9 mouse cellular contexts compared by ENCODE assay signal in the genomic region with DNA sequence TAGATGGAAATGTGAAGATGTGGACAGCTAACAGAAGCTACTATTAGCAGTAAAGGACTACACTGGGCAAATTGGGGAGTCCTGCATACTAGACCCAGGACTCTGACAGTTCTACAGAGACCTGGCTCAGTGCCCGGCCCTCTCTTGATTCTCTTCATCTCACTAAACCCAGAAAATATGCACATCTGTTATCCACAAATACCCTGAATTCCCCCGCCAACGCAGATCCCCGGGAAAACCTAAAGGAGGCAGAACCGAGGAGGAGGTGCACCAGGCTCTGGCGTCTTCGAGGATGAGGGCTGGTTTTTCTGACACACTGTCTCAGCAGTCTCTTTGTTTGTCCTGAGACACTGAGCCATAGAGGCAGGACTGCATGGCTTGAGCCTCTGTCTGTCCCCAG. TPM values are rescaled to one million over a fixed set of nuclear protein-coding genes. Genes with fewer than 3 reads are reported as not detected.
DNase-seq lines count a peak whose midpoint lies in the region; TF ChIP-seq lines count a peak whose summit lies in the region.
"Had no signal": no experiment of that assay in that cellular context is flagged by ENCODE, and none has a peak within 500 bp of the region (broad histone marks: within the 10 kb centered on the region; RNA-seq: fewer than 3 reads in every experiment).

No protein-coding gene starts in this region.

- no peak for TF ChIP-seq POLR2A in olfactory bulb, adult 2 months (IDR thresholded peaks at IDR 0.05; ENCODE audit: insufficient read depth, low read depth, low read length)

- TF ChIP-seq CTCF in olfactory bulb, adult 2 months (IDR thresholded peaks at IDR 0.05; ENCODE audit: insufficient read depth, low read depth, low read length), result no peak

- WGBS in olfactory bulb, adult 2 months, result 12% methylated on average over 7 of the region's 7 CpGs

- peaks cover 15% of the 10 kb centered on the region for H3K4me1 ChIP-seq in olfactory bulb, adult 2 months (ENCODE audit: control insufficient read depth, insufficient read depth, low read length)

- H3K4me3 ChIP-seq in olfactory bulb, adult 2 months (ENCODE audit: insufficient read depth, low read depth, low read length), result no peak overlapping the region

- peak overlapping the region; percentile 61 for H3K27ac ChIP-seq in olfactory bulb, adult 2 months (ENCODE audit: insufficient read depth, low read depth, low read length)

- DNase-seq in kidney, postnatal 4 days, result peak; percentile 47
- DNase-seq in kidney, postnatal 14 days, result no peak
- peak; percentile 20 for DNase-seq in fibroblast of lung, adult 2 months (ENCODE audit: low read depth)
- DNase-seq in layer of hippocampus, adult 9-10 months (ENCODE audit: low spot score), result peak; percentile 63
- no peak for DNase-seq in thymus, postnatal 36 days
- DNase-seq in urinary bladder, postnatal 25 days (ENCODE audit: low spot score), result no peak
- no peak for DNase-seq in spleen, postnatal 4 days (ENCODE audit: low spot score in 2 of 2)
- DNase-seq: lung, postnatal 10 days had no signal

RNA-seq across cellular contexts. Expression of gene Gria1, which starts 27.6 kb away (rescaled TPM):
- polyA plus RNA-seq in olfactory bulb, adult 2 months (2012; ENCODE audit: insufficient read depth, insufficient read length, low replicate concordance, missing spikeins), result 75.4 and 633 TPM in 2 replicates

Comparison
In these comparisons a context has a peak if more than half of its experiments do, and no peak if none do; other contexts are left out.
1. DNase-seq: peak in kidney, postnatal 4 days (2 of 2), fibroblast of lung, adult 2 months (single experiment) and layer of hippocampus, adult 9-10 months (single experiment); none in kidney, postnatal 14 days (single experiment), thymus, postnatal 36 days (0 of 2), urinary bladder, postnatal 25 days (single experiment) and spleen, postnatal 4 days (0 of 2).